Mouse (Mus musculus) megakaryocyte, embryonic 14.5 days (primary cell): Measurements from ENCODE around the gene Uck2. TPM values are rescaled to one million over a fixed set of nuclear protein-coding genes. Genes with fewer than 3 reads are reported as not detected.

Experiments
- H3K27me3 ChIP-seq: replicated peaks from 2 replicates; pipeline ENCODE3; 2012; ENCODE audit warnings: inconsistent platforms
- H3K36me3 ChIP-seq: replicated peaks from 2 replicates; pipeline ENCODE3; 2012; ENCODE audit warnings: low read length, inconsistent platforms, mixed read lengths
- H3K4me1 ChIP-seq: 2 replicates; pipeline ENCODE4 v1.6.1; 2012; ENCODE audit warnings: inconsistent platforms
- H3K4me3 ChIP-seq: replicated peaks from 2 replicates; pipeline ENCODE3; 2012; ENCODE audit warnings: moderate library complexity, mild to moderate bottlenecking, inconsistent platforms
- H3K9me3 ChIP-seq: 2 replicates; pipeline ENCODE4 v1.6.1; 2012; ENCODE audit warnings: inconsistent platforms
- FLI1 ChIP-seq: IDR thresholded peaks from 2 replicates; pipeline ENCODE4 v1.6.1; 2012; ENCODE audit warnings: low read length, inconsistent platforms, mixed read lengths
- GATA1 ChIP-seq: IDR thresholded peaks from 3 replicates; pipeline ENCODE4 v1.6.1; 2012; ENCODE audit warnings: mixed read lengths, low read length, inconsistent platforms, borderline replicate concordance
- polyA plus RNA-seq: library from polyadenylated mRNA; stranded (reverse); fragments of >175 nt; gene quantifications from 2 replicates; pipeline ENCODE4 v1.2.3, GENCODE M21; 2012; ENCODE audit warnings: low replicate concordance; ENCODE audit not compliant: insufficient read depth

Uck2 gene
- polyA plus RNA-seq, 1 experiment, result 367 TPM

DNA sequence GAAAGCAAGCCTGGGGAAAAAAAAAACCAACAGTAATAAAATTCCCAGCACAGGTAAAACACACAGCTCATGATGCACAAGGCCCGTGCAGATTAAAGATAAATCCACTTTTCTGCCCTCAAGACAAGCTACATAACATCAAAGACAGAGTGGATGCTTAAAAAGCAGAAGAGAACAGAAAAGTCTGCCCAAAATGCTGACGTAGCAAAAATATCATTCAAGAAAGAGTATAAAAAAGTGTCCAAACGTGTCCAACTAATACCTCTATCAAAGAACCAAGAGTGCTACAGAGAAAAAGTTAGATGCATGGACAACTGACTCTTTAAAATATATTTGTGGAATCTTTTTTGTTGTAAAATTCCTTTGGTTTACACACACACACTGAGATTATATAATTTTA, 69.7 kb downstream of the Uck2 start:
- peaks cover 5% of the 10 kb centered on the region for H3K9me3 ChIP-seq
- TF ChIP-seq FLI1, result no peak
- no peak for TF ChIP-seq GATA1
- H3K4me1 ChIP-seq, result peaks cover 5% of the 10 kb centered on the region
- H3K27me3 ChIP-seq, result peaks cover 21% of the 10 kb centered on the region
- H3K4me3 ChIP-seq, result no peak overlapping the region
- H3K36me3 ChIP-seq, result no peaks in the 10 kb centered on the region

- Histone ChIP-seq H3K36me3 (no peaks in the 10 kb centered on the region), H3K4me1 (peaks cover 8% of the 10 kb centered on the region), H3K9me3 (no peaks in the 10 kb centered on the region), H3K27me3 (peaks cover 25% of the 10 kb centered on the region), H3K4me3 (no peak overlapping the region)
- TF ChIP-seq FLI1, result no peak
- TF ChIP-seq GATA1, result no peak
Observed at GRCm38 (mm10) chr1:167212710-167213109, 72.4 kb downstream of the Uck2 start.

GRCm38 (mm10) chr1:167211979-167212614, 73.0 kb downstream of the Uck2 start:
- H3K4me3 ChIP-seq, result no peak overlapping the region
- peaks cover 29% of the 10 kb centered on the region for H3K27me3 ChIP-seq
- no peaks in the 10 kb centered on the region for H3K9me3 ChIP-seq
- TF ChIP-seq GATA1, result no peak
- TF ChIP-seq FLI1, result no peak
- no peaks in the 10 kb centered on the region for H3K36me3 ChIP-seq
- peaks cover 12% of the 10 kb centered on the region for H3K4me1 ChIP-seq

DNA sequence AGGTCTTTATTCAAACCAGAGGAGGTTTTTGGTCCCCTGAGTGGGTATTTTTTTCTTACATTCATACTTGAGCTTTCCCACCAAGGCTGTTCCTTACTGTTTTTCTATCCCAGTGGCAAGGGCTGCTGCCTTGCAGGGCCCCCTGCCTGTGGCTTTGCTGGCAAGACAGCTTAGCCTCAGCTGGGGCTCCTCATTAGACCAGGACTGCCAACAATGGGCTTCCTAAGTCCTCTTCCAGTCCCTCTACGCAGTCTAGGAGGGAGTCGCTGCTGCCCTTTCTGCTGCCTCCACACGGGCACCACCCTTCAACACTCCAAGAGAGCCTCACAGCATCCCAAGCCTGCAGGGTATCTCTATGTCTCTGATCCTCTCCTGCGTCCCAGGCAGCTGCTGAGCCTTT, 76.3 kb downstream of the Uck2 start:
- H3K36me3 ChIP-seq, result no peaks in the 10 kb centered on the region
- no peak for TF ChIP-seq FLI1
- TF ChIP-seq GATA1, result no peak
- H3K4me3 ChIP-seq, result no peak overlapping the region
- H3K27me3 ChIP-seq, result peaks cover 26% of the 10 kb centered on the region
- H3K9me3 ChIP-seq, result no peaks in the 10 kb centered on the region
- H3K4me1 ChIP-seq, result peaks cover 12% of the 10 kb centered on the region

GRCm38 (mm10) chr1:167205177-167205750, 79.9 kb downstream of the Uck2 start:
- H3K27me3 ChIP-seq, result peaks cover 20% of the 10 kb centered on the region
- TF ChIP-seq FLI1 (no peak), GATA1 (no peak)

GRCm38 (mm10) chr1:167204421-167204820, 80.7 kb downstream of the Uck2 start:
- Histone ChIP-seq H3K4me1 (peaks cover 7% of the 10 kb centered on the region; the same call in 1 of the 2 replicates), H3K4me3 (no peak overlapping the region), H3K36me3 (no peaks in the 10 kb centered on the region), H3K9me3 (no peaks in the 10 kb centered on the region), H3K27me3 (peaks cover 14% of the 10 kb centered on the region)
- no peak for TF ChIP-seq FLI1
- TF ChIP-seq GATA1, result no peak

More at GRCm38 (mm10) chr1:167205177-167205750, 79.9 kb downstream of the Uck2 start:
- Histone ChIP-seq H3K36me3 (no peaks in the 10 kb centered on the region), H3K9me3 (no peaks in the 10 kb centered on the region), H3K4me1 (peaks cover 7% of the 10 kb centered on the region; the same call in 1 of the 2 replicates), H3K4me3 (no peak overlapping the region)

DNA sequence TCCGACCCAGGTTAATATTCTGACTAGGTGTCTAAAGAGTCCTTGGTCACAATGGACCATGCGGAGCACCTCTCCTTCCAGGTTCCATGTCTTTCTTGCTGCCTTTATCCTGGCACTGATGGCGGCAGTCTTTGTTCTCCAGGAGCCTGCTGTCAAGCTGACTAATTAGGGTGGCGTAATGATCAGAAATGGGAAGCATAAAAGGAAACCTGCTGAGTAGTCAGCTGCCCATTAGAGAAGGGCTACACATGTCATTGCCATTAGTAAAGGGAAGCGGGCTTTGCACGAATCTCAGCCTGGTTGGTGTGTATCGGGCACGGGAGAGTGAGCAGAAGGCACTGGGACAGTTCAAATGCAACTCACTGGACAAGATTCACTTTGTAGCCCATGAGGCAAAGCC, 90.4 kb downstream of the Uck2 start:
- Histone ChIP-seq H3K4me3 (no peak overlapping the region), H3K27me3 (peaks cover 7% of the 10 kb centered on the region), H3K4me1 (no peaks in the 10 kb centered on the region), H3K9me3 (no peaks in the 10 kb centered on the region), H3K36me3 (no peaks in the 10 kb centered on the region)
- TF ChIP-seq GATA1 (no peak), FLI1 (no peak)

- TF ChIP-seq GATA1, result no peak
- TF ChIP-seq FLI1, result no peak
- peaks cover 3% of the 10 kb centered on the region for H3K27me3 ChIP-seq
- no peaks in the 10 kb centered on the region for H3K36me3 ChIP-seq
- H3K4me3 ChIP-seq, result no peak overlapping the region
- H3K4me1 ChIP-seq, result no peaks in the 10 kb centered on the region
- no peaks in the 10 kb centered on the region for H3K9me3 ChIP-seq
Observed at GRCm38 (mm10) chr1:167187791-167188190, 97.3 kb downstream of the Uck2 start.

DNA sequence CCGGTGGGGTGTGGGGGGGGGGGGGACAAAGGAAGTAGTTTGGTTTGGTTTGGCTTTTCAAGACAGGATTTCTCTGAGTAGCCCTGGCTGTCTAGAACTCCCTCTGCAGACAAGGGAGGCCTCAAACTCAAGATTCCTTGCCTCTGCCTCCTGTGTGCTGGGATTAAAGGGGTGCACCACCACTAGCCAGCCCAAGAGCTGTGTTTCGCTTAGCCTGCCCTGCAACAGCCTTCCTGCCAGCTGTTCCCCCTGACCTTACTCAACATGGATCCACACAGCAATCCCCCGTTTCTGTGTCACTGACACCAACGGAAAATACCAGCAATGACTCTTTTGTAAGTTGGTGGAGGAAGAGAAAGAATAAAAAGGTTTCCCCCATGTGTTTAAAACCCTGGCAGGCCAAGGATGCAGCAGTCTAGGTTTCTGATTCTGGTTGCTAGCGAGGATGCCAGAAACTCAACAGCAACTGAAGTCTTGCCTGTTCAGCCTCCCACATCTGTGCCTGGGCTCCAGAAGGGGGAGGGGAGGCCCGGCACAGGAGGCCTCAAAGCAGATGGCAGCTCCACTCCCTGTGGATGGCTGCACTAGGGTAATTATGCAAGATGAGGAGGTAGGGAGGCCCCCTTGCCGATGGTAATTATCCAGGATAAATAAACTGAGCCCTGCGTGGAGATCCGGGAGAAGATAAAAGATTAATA, 103.1 kb downstream of the Uck2 start:
- TF ChIP-seq GATA1 (no peak), FLI1 (no peak)
- H3K27me3 ChIP-seq, result no peaks in the 10 kb centered on the region
- no peaks in the 10 kb centered on the region for H3K9me3 ChIP-seq
- no peak overlapping the region for H3K4me3 ChIP-seq
- H3K4me1 ChIP-seq, result no peaks in the 10 kb centered on the region
- no peaks in the 10 kb centered on the region for H3K36me3 ChIP-seq

Other genes starting within 250 kb of the Uck2 start
- gene Tmco1, start 23.1 kb upstream of the Uck2 start, polyA plus RNA-seq, result 15.5 and 56.2 TPM in 2 replicates
- 21.0 and 29.7 TPM in 2 replicates for gene Aldh9a1, start 64.7 kb upstream of the Uck2 start, polyA plus RNA-seq
- 5.0 and 10.5 TPM in 2 replicates for gene Mgst3, start 108.5 kb upstream of the Uck2 start, polyA plus RNA-seq
- not detected in 2 replicates for gene Lrrc52, start 181.5 kb upstream of the Uck2 start, polyA plus RNA-seq